Mouse (Mus musculus): ENCODE results near the gene Npff. TPM values are rescaled to one million over a fixed set of nuclear protein-coding genes. Genes with fewer than 3 reads are reported as not detected.

The Npff gene
- polyA plus RNA-seq, 1 experiment from 2014 or later, result 2.4 TPM

- no peak within 1 kb of the TSS for H3K4me3 ChIP-seq
- ATAC-seq (replicated peaks; ENCODE audit: insufficient number of reproducible peaks, insufficient read depth, low FRiP score, low read depth), result no peak
- H3K4me2 ChIP-seq, result no peak within 1 kb of the TSS
- peaks cover 66% of the 10 kb centered on the region for H3K36me3 ChIP-seq
- H3K9ac ChIP-seq, result no peak within 1 kb of the TSS
- H3K9me3 ChIP-seq (replicated peaks), result no peaks in the 10 kb centered on the region
- peaks cover 9% of the 10 kb centered on the region; the same call in 1 of the 2 replicates for H3K4me1 ChIP-seq (replicated peaks)
- no peak within 1 kb of the TSS for H3K27ac ChIP-seq
- no peaks in the 10 kb centered on the region for H3K27me3 ChIP-seq
- WGBS, result 94% methylated on average over 1 of the region's 1 CpGs
Measured at GRCm38 (mm10) chr15:102503447-102503846, 21.3 kb downstream of the Npff start, which contains the start of gene Gm10337. Gm10337 (plus strand) TSS chr15:102503722.

GRCm38 (mm10) chr15:102502254-102502840 lies 22.4 kb downstream of the Npff start:
- no peaks in the 10 kb centered on the region for H3K9me3 ChIP-seq (replicated peaks)
- H3K27ac ChIP-seq, result no peak overlapping the region
- no peak overlapping the region for H3K9ac ChIP-seq
- 72% methylated on average over 9 of the region's 9 CpGs for WGBS
- no peak for ATAC-seq (replicated peaks; ENCODE audit: insufficient number of reproducible peaks, insufficient read depth, low FRiP score, low read depth)
- H3K27me3 ChIP-seq, result no peaks in the 10 kb centered on the region
- H3K36me3 ChIP-seq, result peaks cover 77% of the 10 kb centered on the region
- H3K4me1 ChIP-seq (replicated peaks), result peaks cover 9% of the 10 kb centered on the region; the same call in 1 of the 2 replicates
- no peak overlapping the region for H3K4me2 ChIP-seq
- no peak overlapping the region for H3K4me3 ChIP-seq

- Histone ChIP-seq H3K4me2 (no peak overlapping the region), H3K27ac (no peak overlapping the region), H3K9me3 (replicated peaks) (no peaks in the 10 kb centered on the region), H3K4me3 (no peak overlapping the region), H3K36me3 (peaks cover 88% of the 10 kb centered on the region), H3K27me3 (no peaks in the 10 kb centered on the region), H3K9ac (no peak overlapping the region), H3K4me1 (replicated peaks) (peaks cover 9% of the 10 kb centered on the region; the same call in 1 of the 2 replicates)
- 79% methylated on average over 19 of the region's 19 CpGs for WGBS
- no peak; the same call in 1 of the 2 replicates for ATAC-seq (replicated peaks; ENCODE audit: insufficient number of reproducible peaks, insufficient read depth, low FRiP score, low read depth)
Measured at GRCm38 (mm10) chr15:102501084-102501814, 23.5 kb downstream of the Npff start.

- Histone ChIP-seq H3K9me3 (replicated peaks) (no peaks in the 10 kb centered on the region), H3K27ac (no peak overlapping the region), H3K9ac (no peak overlapping the region), H3K4me3 (no peak overlapping the region), H3K4me2 (no peak overlapping the region), H3K36me3 (peaks cover 94% of the 10 kb centered on the region), H3K27me3 (no peaks in the 10 kb centered on the region), H3K4me1 (replicated peaks) (peaks cover 5% of the 10 kb centered on the region; the same call in 1 of the 2 replicates)
- WGBS, result 80% methylated on average over 5 of the region's 5 CpGs
- no peak for ATAC-seq (replicated peaks; ENCODE audit: insufficient number of reproducible peaks, insufficient read depth, low FRiP score, low read depth)
Measured at GRCm38 (mm10) chr15:102500479-102500878, 24.3 kb downstream of the Npff start.

- no peaks in the 10 kb centered on the region for H3K27me3 ChIP-seq
- no peak overlapping the region for H3K4me3 ChIP-seq
- no peak overlapping the region for H3K27ac ChIP-seq
- no peaks in the 10 kb centered on the region for H3K4me1 ChIP-seq (replicated peaks)
- peaks cover 96% of the 10 kb centered on the region for H3K36me3 ChIP-seq
- no peak overlapping the region for H3K4me2 ChIP-seq
- no peaks in the 10 kb centered on the region for H3K9me3 ChIP-seq (replicated peaks)
- 87% methylated on average over 6 of the region's 6 CpGs for WGBS
- no peak for ATAC-seq (replicated peaks; ENCODE audit: insufficient number of reproducible peaks, insufficient read depth, low FRiP score, low read depth)
- H3K9ac ChIP-seq, result no peak overlapping the region
Measured at GRCm38 (mm10) chr15:102499851-102500250, 24.9 kb downstream of the Npff start.

- Histone ChIP-seq H3K9me3 (replicated peaks) (no peaks in the 10 kb centered on the region), H3K27me3 (no peaks in the 10 kb centered on the region), H3K9ac (no peak overlapping the region), H3K36me3 (peaks cover 96% of the 10 kb centered on the region), H3K27ac (no peak overlapping the region), H3K4me1 (replicated peaks) (no peaks in the 10 kb centered on the region), H3K4me2 (no peak overlapping the region), H3K4me3 (no peak overlapping the region)
- no peak for ATAC-seq (replicated peaks; ENCODE audit: insufficient number of reproducible peaks, insufficient read depth, low FRiP score, low read depth)
- 65% methylated on average over 3 of the region's 3 CpGs for WGBS
Measured at GRCm38 (mm10) chr15:102499370-102499769, 25.4 kb downstream of the Npff start.

- peaks cover 96% of the 10 kb centered on the region for H3K36me3 ChIP-seq
- H3K4me1 ChIP-seq (replicated peaks), result no peaks in the 10 kb centered on the region
- H3K9ac ChIP-seq, result no peak overlapping the region
- H3K4me2 ChIP-seq, result no peak overlapping the region
- H3K4me3 ChIP-seq, result no peak overlapping the region
- WGBS, result 90% methylated on average over 3 of the region's 3 CpGs
- no peaks in the 10 kb centered on the region for H3K27me3 ChIP-seq
- no peaks in the 10 kb centered on the region for H3K9me3 ChIP-seq (replicated peaks)
- ATAC-seq (replicated peaks; ENCODE audit: insufficient number of reproducible peaks, insufficient read depth, low FRiP score, low read depth), result no peak
- H3K27ac ChIP-seq, result no peak overlapping the region
Measured at GRCm38 (mm10) chr15:102498322-102498721, 26.4 kb downstream of the Npff start.

- WGBS, result 61% methylated on average over 1 of the region's 1 CpGs
- H3K27me3 ChIP-seq, result no peaks in the 10 kb centered on the region
- no peak overlapping the region for H3K4me3 ChIP-seq
- H3K4me1 ChIP-seq (replicated peaks), result peaks cover 11% of the 10 kb centered on the region
- no peaks in the 10 kb centered on the region for H3K9me3 ChIP-seq (replicated peaks)
- no peak for ATAC-seq (replicated peaks; ENCODE audit: insufficient number of reproducible peaks, insufficient read depth, low FRiP score, low read depth)
- peaks cover 85% of the 10 kb centered on the region for H3K36me3 ChIP-seq
- H3K27ac ChIP-seq, result no peak overlapping the region
- H3K9ac ChIP-seq, result no peak overlapping the region
- H3K4me2 ChIP-seq, result no peak overlapping the region
Measured at GRCm38 (mm10) chr15:102487664-102488063, 37.1 kb downstream of the Npff start.

GRCm38 (mm10) chr15:102485853-102486252 lies 38.9 kb downstream of the Npff start:
- H3K27me3 ChIP-seq, result no peaks in the 10 kb centered on the region

GRCm38 (mm10) chr15:102483136-102483535 lies 41.6 kb downstream of the Npff start:
- ATAC-seq (replicated peaks; ENCODE audit: insufficient number of reproducible peaks, insufficient read depth, low FRiP score, low read depth), result no peak
- WGBS, result 57% methylated on average over 3 of the region's 3 CpGs
- no peaks in the 10 kb centered on the region for H3K9me3 ChIP-seq (replicated peaks)
- peaks cover 77% of the 10 kb centered on the region for H3K36me3 ChIP-seq
- H3K27ac ChIP-seq, result peak overlapping the region; percentile 57
- H3K4me2 ChIP-seq, result peak overlapping the region; percentile 13; the same call in 1 of the 2 replicates
- H3K27me3 ChIP-seq, result no peaks in the 10 kb centered on the region
- H3K4me3 ChIP-seq, result no peak overlapping the region
- no peak overlapping the region for H3K9ac ChIP-seq
- H3K4me1 ChIP-seq (replicated peaks), result peaks cover 18% of the 10 kb centered on the region

More at GRCm38 (mm10) chr15:102485853-102486252, 38.9 kb downstream of the Npff start:
- Histone ChIP-seq H3K4me3 (no peak overlapping the region), H3K4me1 (replicated peaks) (peaks cover 18% of the 10 kb centered on the region), H3K4me2 (no peak overlapping the region), H3K9ac (no peak overlapping the region), H3K36me3 (peaks cover 83% of the 10 kb centered on the region), H3K27ac (no peak overlapping the region), H3K9me3 (replicated peaks) (no peaks in the 10 kb centered on the region)
- ATAC-seq (replicated peaks; ENCODE audit: insufficient number of reproducible peaks, insufficient read depth, low FRiP score, low read depth), result no peak
- WGBS, result 88% methylated on average over 12 of the region's 12 CpGs

GRCm38 (mm10) chr15:102474520-102474919 lies 50.2 kb downstream of the Npff start:
- 82% methylated on average over 2 of the region's 2 CpGs for WGBS
- H3K9me3 ChIP-seq (replicated peaks), result no peaks in the 10 kb centered on the region
- ATAC-seq (replicated peaks; ENCODE audit: insufficient number of reproducible peaks, insufficient read depth, low FRiP score, low read depth), result no peak
- H3K4me2 ChIP-seq, result no peak overlapping the region
- no peak overlapping the region for H3K9ac ChIP-seq
- H3K27ac ChIP-seq, result no peak overlapping the region
- H3K4me1 ChIP-seq (replicated peaks), result peaks cover 12% of the 10 kb centered on the region
- no peaks in the 10 kb centered on the region for H3K27me3 ChIP-seq
- peaks cover 53% of the 10 kb centered on the region for H3K36me3 ChIP-seq
- H3K4me3 ChIP-seq, result no peak overlapping the region
